Mouse (Mus musculus): ENCODE measurements around the gene Hmg20a.
"Not testable (repeated sequence)": the region's sequence is repeated elsewhere in the genome, so short reads cannot be mapped to it uniquely, and the experiment has no call there.

Hmg20a gene

GRCm38 (mm10) chr9:56417948-56418737 lies at the start of gene Hmg20a, which contains the start of gene Peak1:
Gene Hmg20a, plus strand, starts transcription at chr9:56418609.
Gene Peak1, minus strand, starts transcription at chr9:56418067.
- DNase-seq (ENCODE audit: low spot score in 2 of 2) = peak; percentile 99 to 100

- no peak for DNase-seq (ENCODE audit: low spot score in 2 of 2)
These were observed 49.6 kb upstream of the Hmg20a start for GRCm38 (mm10) chr9:56368814-56369213.

GRCm38 (mm10) chr9:56370710-56371109 lies 47.7 kb upstream of the Hmg20a start:
- no peak for DNase-seq (ENCODE audit: low spot score in 2 of 2)

GRCm38 (mm10) chr9:56374401-56374800 lies 44.0 kb upstream of the Hmg20a start:
- DNase-seq (ENCODE audit: low spot score in 2 of 2) = peak in 1 of 2 experiments; percentile 35

GRCm38 (mm10) chr9:56382786-56383185 lies 35.6 kb upstream of the Hmg20a start:
- no peak for DNase-seq (ENCODE audit: low spot score in 2 of 2)

- no peak for DNase-seq (ENCODE audit: low spot score in 2 of 2)
These were observed 25.6 kb upstream of the Hmg20a start for GRCm38 (mm10) chr9:56392857-56393256.

GRCm38 (mm10) chr9:56396306-56396705 lies 22.1 kb upstream of the Hmg20a start:
- no peak for DNase-seq (ENCODE audit: low spot score in 2 of 2)

- no peak for DNase-seq (ENCODE audit: low spot score in 2 of 2)
These were observed 13.8 kb upstream of the Hmg20a start for GRCm38 (mm10) chr9:56404619-56405018.

GRCm38 (mm10) chr9:56409928-56410327 lies 8.5 kb upstream of the Hmg20a start:
- no peak for DNase-seq (ENCODE audit: low spot score in 2 of 2)

- no peak for DNase-seq (ENCODE audit: low spot score in 2 of 2)
These were observed 5.7 kb upstream of the Hmg20a start for GRCm38 (mm10) chr9:56412716-56413115.

- DNase-seq (ENCODE audit: low spot score in 2 of 2) = no peak
These were observed 4.1 kb upstream of the Hmg20a start for GRCm38 (mm10) chr9:56414322-56414721.

GRCm38 (mm10) chr9:56415393-56415792 lies 3.0 kb upstream of the Hmg20a start:
- no peak for DNase-seq (ENCODE audit: low spot score in 2 of 2)

GRCm38 (mm10) chr9:56415935-56416607 lies 2.3 kb upstream of the Hmg20a start:
- no peak for DNase-seq (ENCODE audit: low spot score in 2 of 2)

- DNase-seq (ENCODE audit: low spot score in 2 of 2) = peak; percentile 28 to 76
These were observed 928 bp upstream of the Hmg20a start for GRCm38 (mm10) chr9:56417415-56417947.

- peak; percentile 55 to 82 for DNase-seq (ENCODE audit: low spot score in 2 of 2)
These were observed 380 bp downstream of the Hmg20a start for GRCm38 (mm10) chr9:56418738-56419239.

GRCm38 (mm10) chr9:56420236-56420635 lies 1.8 kb downstream of the Hmg20a start:
- DNase-seq (ENCODE audit: low spot score in 2 of 2) = no peak

- DNase-seq (ENCODE audit: low spot score in 2 of 2) = no peak
These were observed 2.6 kb downstream of the Hmg20a start for GRCm38 (mm10) chr9:56420892-56421601.

- DNase-seq (ENCODE audit: low spot score in 2 of 2) = no peak
These were observed 3.6 kb downstream of the Hmg20a start for GRCm38 (mm10) chr9:56421991-56422390.

- DNase-seq (ENCODE audit: low spot score in 2 of 2) = no peak
These were observed 6.5 kb downstream of the Hmg20a start for GRCm38 (mm10) chr9:56424861-56425260.

- DNase-seq (ENCODE audit: low spot score in 2 of 2) = peak in 1 of 2 experiments; percentile 17
These were observed 17.6 kb downstream of the Hmg20a start for GRCm38 (mm10) chr9:56435821-56436526.

GRCm38 (mm10) chr9:56437300-56437892 lies 19.0 kb downstream of the Hmg20a start:
- not testable (repeated sequence) for DNase-seq (ENCODE audit: low spot score in 2 of 2)
